Mouse (Mus musculus) midbrain, embryonic 14.5 days (tissue): ENCODE data around the gene Fam131a. TPM values are rescaled to one million over a fixed set of nuclear protein-coding genes. Genes with fewer than 3 reads are reported as not detected.

Source experiments
- ATAC-seq: fragments of 200-750 bp; cut with Nextera tagmentation; 2 replicates; pipeline ENCODE4 v1.8.0; 2017; ENCODE audit warnings: moderate number of reproducible peaks, moderate library complexity; ENCODE audit not compliant: low FRiP score, low TSS enrichment
- DNase-seq: peaks from one replicate; pipeline ENCODE4 v3.0.0-alpha.2; 2015
- H3K27ac ChIP-seq: fragments of 300-500 bp; sonication (generic); replicated peaks from 2 replicates; pipeline ENCODE4 v1.5.1; 2014; ENCODE audit warnings: mild to moderate bottlenecking, low read depth, low read length, moderate library complexity
- H3K27me3 ChIP-seq: fragments of 300-500 bp; sonication (generic); 2 replicates; pipeline ENCODE4 v1.6.1; 2014; ENCODE audit warnings: low read length, control low read depth, mixed read lengths; ENCODE audit not compliant: control insufficient read depth, insufficient read depth
- H3K36me3 ChIP-seq: fragments of 300-500 bp; sonication (generic); 2 replicates; pipeline ENCODE4 v1.6.1; 2014; ENCODE audit warnings: low read length, control low read depth; ENCODE audit not compliant: control insufficient read depth, insufficient read depth
- H3K4me1 ChIP-seq: fragments of 300-500 bp; sonication (generic); 2 replicates; pipeline ENCODE4 v1.6.1; 2014; ENCODE audit warnings: mild to moderate bottlenecking, antibody characterized with exemption, low read length, control low read depth; ENCODE audit not compliant: control insufficient read depth, insufficient read depth
- H3K4me2 ChIP-seq: fragments of 300-500 bp; sonication (generic); 2 replicates; pipeline ENCODE4 v1.6.1; 2014; ENCODE audit warnings: mild to moderate bottlenecking, low read length, moderate library complexity
- H3K4me3 ChIP-seq: fragments of 300-500 bp; sonication (generic); replicated peaks from 2 replicates; pipeline ENCODE4 v1.5.1; 2014; ENCODE audit warnings: low read depth, low read length
- H3K9ac ChIP-seq: fragments of 300-500 bp; sonication (generic); replicated peaks from 2 replicates; pipeline ENCODE4 v1.6.1; 2014; ENCODE audit warnings: mild to moderate bottlenecking, low read length, moderate library complexity
- H3K9me3 ChIP-seq: fragments of 300-500 bp; sonication (generic); 2 replicates; pipeline ENCODE4 v1.6.1; 2016; ENCODE audit warnings: low read length, control low read depth, mixed read lengths; ENCODE audit not compliant: control insufficient read depth
- WGBS: fragments of 180-500 bp; shearing (Covaris S2); extraction: QIAGEN DNeasy Blood & Tissue Kit; methylation state at CpG from one replicate; pipeline ENCODE4 v1.1.7; 2014; 5-methylcytosine and 5-hydroxymethylcytosine counted together
- polyA plus RNA-seq: library from polyadenylated mRNA; unstranded; fragments of >200 nt; fragmentation: Nextera tagmentation; extraction: Ambion mirVana; gene quantifications from 2 replicates; pipeline ENCODE4 v1.2.1, GENCODE M21; 2014

Gene Fam131a
- polyA plus RNA-seq, 1 experiment from 2014 or later, result 45.3 TPM

- peak; percentile 19; the same call in 1 of the 2 replicates for ATAC-seq
- no peak for DNase-seq
- Histone ChIP-seq H3K4me1 (peaks cover 14% of the 10 kb centered on the region), H3K27ac (peak overlapping the region; percentile 62), H3K4me3 (no peak overlapping the region), H3K36me3 (peaks cover 59% of the 10 kb centered on the region), H3K9me3 (no peaks in the 10 kb centered on the region), H3K9ac (no peak overlapping the region), H3K27me3 (no peaks in the 10 kb centered on the region), H3K4me2 (no peak overlapping the region; the same call in 1 of the 2 replicates)
- 9% methylated on average over 12 of the region's 12 CpGs for WGBS
Measured at GRCm38 (mm10) chr16:20701729-20702521, 8.9 kb downstream of the Fam131a start.

- peak; percentile 84 for DNase-seq
- Histone ChIP-seq H3K9ac (no peak overlapping the region), H3K4me2 (no peak overlapping the region; the same call in 1 of the 2 replicates), H3K9me3 (no peaks in the 10 kb centered on the region), H3K4me1 (peaks cover 14% of the 10 kb centered on the region), H3K27me3 (no peaks in the 10 kb centered on the region), H3K4me3 (no peak overlapping the region), H3K27ac (peak overlapping the region; percentile 61; the same call in 1 of the 2 replicates), H3K36me3 (peaks cover 65% of the 10 kb centered on the region)
- WGBS, result 4% methylated on average over 8 of the region's 8 CpGs
- peak; percentile 60; the same call in 1 of the 2 replicates for ATAC-seq
Measured at GRCm38 (mm10) chr16:20702522-20702893, 9.5 kb downstream of the Fam131a start.

- H3K36me3 ChIP-seq, result peaks cover 70% of the 10 kb centered on the region
- ATAC-seq, result no peak
- 94% methylated on average over 10 of the region's 10 CpGs for WGBS
Measured at GRCm38 (mm10) chr16:20703071-20703470, 10.0 kb downstream of the Fam131a start.

GRCm38 (mm10) chr16:20703699-20704400 lies 10.8 kb downstream of the Fam131a start:
- Histone ChIP-seq H3K4me1 (peaks cover 14% of the 10 kb centered on the region), H3K27me3 (no peaks in the 10 kb centered on the region), H3K4me3 (no peak overlapping the region), H3K9ac (no peak overlapping the region), H3K27ac (no peak overlapping the region), H3K9me3 (no peaks in the 10 kb centered on the region), H3K36me3 (peaks cover 76% of the 10 kb centered on the region), H3K4me2 (no peak overlapping the region)
- WGBS, result 96% methylated on average over 6 of the region's 6 CpGs
- ATAC-seq (no peak), DNase-seq (no peak)

More at GRCm38 (mm10) chr16:20703071-20703470, 10.0 kb downstream of the Fam131a start:
- Histone ChIP-seq H3K4me2 (no peak overlapping the region), H3K27ac (no peak overlapping the region), H3K4me1 (peaks cover 14% of the 10 kb centered on the region), H3K9ac (no peak overlapping the region), H3K9me3 (no peaks in the 10 kb centered on the region), H3K27me3 (no peaks in the 10 kb centered on the region), H3K4me3 (no peak overlapping the region)
- DNase-seq, result no peak

- Histone ChIP-seq H3K4me2 (no peak overlapping the region), H3K4me3 (no peak overlapping the region), H3K27ac (no peak overlapping the region), H3K27me3 (no peaks in the 10 kb centered on the region), H3K36me3 (peaks cover 75% of the 10 kb centered on the region), H3K4me1 (peaks cover 14% of the 10 kb centered on the region), H3K9me3 (no peaks in the 10 kb centered on the region), H3K9ac (no peak overlapping the region)
- WGBS, result 85% methylated on average over 3 of the region's 3 CpGs
- ATAC-seq, result no peak
- no peak for DNase-seq
Measured at GRCm38 (mm10) chr16:20705786-20706185, 12.7 kb downstream of the Fam131a start.

- DNase-seq, result no peak
- ATAC-seq, result no peak
- Histone ChIP-seq H3K4me1 (peaks cover 13% of the 10 kb centered on the region), H3K4me3 (no peak overlapping the region), H3K4me2 (no peak overlapping the region), H3K9ac (no peak overlapping the region), H3K9me3 (no peaks in the 10 kb centered on the region), H3K27me3 (no peaks in the 10 kb centered on the region), H3K27ac (no peak overlapping the region), H3K36me3 (peaks cover 77% of the 10 kb centered on the region)
- 94% methylated on average over 2 of the region's 2 CpGs for WGBS
Measured at GRCm38 (mm10) chr16:20706407-20707055, 13.5 kb downstream of the Fam131a start.

GRCm38 (mm10) chr16:20708220-20708938 lies 15.3 kb downstream of the Fam131a start:
- ATAC-seq (no peak), DNase-seq (no peak)
- Histone ChIP-seq H3K4me1 (no peaks in the 10 kb centered on the region), H3K36me3 (peaks cover 87% of the 10 kb centered on the region), H3K9me3 (no peaks in the 10 kb centered on the region), H3K27ac (no peak overlapping the region), H3K9ac (no peak overlapping the region), H3K27me3 (no peaks in the 10 kb centered on the region), H3K4me3 (no peak overlapping the region), H3K4me2 (no peak overlapping the region)
- 92% methylated on average over 21 of the region's 21 CpGs for WGBS
